1 mouse cellular context compared by ENCODE assay signal in the genomic region with DNA sequence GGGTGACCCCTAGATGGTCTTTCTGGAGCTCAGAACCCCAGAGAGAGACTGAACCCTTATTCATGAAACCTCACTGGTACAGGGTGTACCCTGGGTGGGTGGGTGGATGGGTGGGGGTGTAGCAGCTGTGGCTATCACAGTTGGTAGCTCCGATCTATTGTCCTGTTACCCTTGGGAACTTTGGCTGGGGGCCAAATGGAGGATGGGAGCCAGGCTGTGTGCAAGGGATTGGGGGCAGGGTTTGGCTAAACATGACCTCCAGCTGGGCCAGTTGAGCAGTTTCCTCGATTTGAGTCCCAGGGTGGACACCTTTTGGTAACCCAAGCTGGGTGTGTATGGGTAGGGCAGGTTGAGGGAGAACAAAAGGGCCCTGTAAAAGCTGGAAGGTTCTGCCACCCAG.
TF ChIP-seq lines count a peak whose summit lies in the region.

No protein-coding gene starts in this region.

TF ChIP-seq in MEL, 35 proteins besides CTCF, POLR2A, EP300 and RAD21 (continued from another document):
- no peak for TF ChIP-seq MYB (IDR thresholded peaks at IDR 0.05; ENCODE audit: low read depth, low read length)
